Mouse (Mus musculus) kidney, postnatal 10 days (tissue): ENCODE measurements at regions not wholly inside any gene's neighbourhood (a gene's known extent, or its start where the extent isn't known, plus 50 kb on each side); places are given as distances from the start of the nearest gene placed in this dataset.

Experiments
- DNase-seq: peaks from one replicate; pipeline ENCODE4 v3.0.0; 2021; ENCODE audit warnings: mixed read lengths

GRCm38 (mm10) chr10:30257889-30258288, 57.5 kb upstream of the Cenpw start:
- DNase-seq, result no peak
